Mouse (Mus musculus): ENCODE measurements around the gene C130050O18Rik.
A peak's percentile ranks its signal among the peaks of the same experiment; 100 is the strongest.

Gene C130050O18Rik

GRCm38 (mm10) chr5:139404801-139405401 is at the start of gene C130050O18Rik:
Gene C130050O18Rik (plus strand): TSS chr5:139405280.
- DNase-seq (ENCODE audit: low read depth, low spot score), result no peak

GRCm38 (mm10) chr5:139358653-139359052 is 46.4 kb upstream of the C130050O18Rik start:
- DNase-seq (ENCODE audit: low read depth, low spot score), result no peak

GRCm38 (mm10) chr5:139359244-139359643 is 45.8 kb upstream of the C130050O18Rik start:
- DNase-seq (ENCODE audit: low read depth, low spot score), result no peak

GRCm38 (mm10) chr5:139363858-139364257 is 41.2 kb upstream of the C130050O18Rik start:
- no peak for DNase-seq (ENCODE audit: low read depth, low spot score)

- DNase-seq (ENCODE audit: low read depth, low spot score), result no peak
These were observed 40.7 kb upstream of the C130050O18Rik start for GRCm38 (mm10) chr5:139364260-139364910.

- no peak for DNase-seq (ENCODE audit: low read depth, low spot score)
These were observed 40.0 kb upstream of the C130050O18Rik start for GRCm38 (mm10) chr5:139364911-139365571.

GRCm38 (mm10) chr5:139365827-139366226 is 39.3 kb upstream of the C130050O18Rik start:
- DNase-seq (ENCODE audit: low read depth, low spot score), result no peak

- DNase-seq (ENCODE audit: low read depth, low spot score), result no peak
These were observed 38.6 kb upstream of the C130050O18Rik start for GRCm38 (mm10) chr5:139366484-139366883.

GRCm38 (mm10) chr5:139367884-139368458 is 37.1 kb upstream of the C130050O18Rik start:
- no peak for DNase-seq (ENCODE audit: low read depth, low spot score)

GRCm38 (mm10) chr5:139368638-139369320 is 36.3 kb upstream of the C130050O18Rik start:
- DNase-seq (ENCODE audit: low read depth, low spot score), result no peak

- DNase-seq (ENCODE audit: low read depth, low spot score), result no peak
These were observed 34.7 kb upstream of the C130050O18Rik start for GRCm38 (mm10) chr5:139370336-139370735.

- DNase-seq (ENCODE audit: low read depth, low spot score), result no peak
These were observed 34.0 kb upstream of the C130050O18Rik start for GRCm38 (mm10) chr5:139371118-139371517.

- peak; percentile 72 for DNase-seq (ENCODE audit: low read depth, low spot score)
These were observed 33.3 kb upstream of the C130050O18Rik start for GRCm38 (mm10) chr5:139371631-139372401.

- no peak for DNase-seq (ENCODE audit: low read depth, low spot score)
These were observed 32.0 kb upstream of the C130050O18Rik start for GRCm38 (mm10) chr5:139373126-139373525.

- DNase-seq (ENCODE audit: low read depth, low spot score), result no peak
These were observed 31.1 kb upstream of the C130050O18Rik start for GRCm38 (mm10) chr5:139373889-139374444.

- no peak for DNase-seq (ENCODE audit: low read depth, low spot score)
These were observed 30.2 kb upstream of the C130050O18Rik start for GRCm38 (mm10) chr5:139374841-139375240.

GRCm38 (mm10) chr5:139377468-139378270 is 27.4 kb upstream of the C130050O18Rik start, which contains the start of gene Gpr146:
Gene Gpr146 (plus strand): TSS chr5:139377697.
- DNase-seq (ENCODE audit: low read depth, low spot score), result no peak

- DNase-seq (ENCODE audit: low read depth, low spot score), result no peak
These were observed 26.9 kb upstream of the C130050O18Rik start for GRCm38 (mm10) chr5:139378271-139378556.

- no peak for DNase-seq (ENCODE audit: low read depth, low spot score)
These were observed 26.0 kb upstream of the C130050O18Rik start for GRCm38 (mm10) chr5:139378986-139379629.
